Mouse (Mus musculus) thymus, adult 2 months (tissue): Measurements from ENCODE around the gene Adam8.

Experiments used
- CTCF ChIP-seq: fragments of 200-500 bp; IDR thresholded peaks from 2 replicates; pipeline ENCODE4 v1.5.1; 2012; ENCODE audit warnings: mild to moderate bottlenecking, control low read depth, low read length, moderate library complexity, borderline replicate concordance; ENCODE audit not compliant: control insufficient read depth, poor library complexity, insufficient read depth; ENCODE audit errors: extremely low read depth
- POLR2A ChIP-seq: fragments of 200-500 bp; IDR thresholded peaks from 2 replicates; pipeline ENCODE4 v1.6.1; 2012; ENCODE audit warnings: mild to moderate bottlenecking, low read length, control low read depth, moderate library complexity; ENCODE audit not compliant: control insufficient read depth, poor library complexity, insufficient read depth; ENCODE audit errors: extremely low read depth

GRCm38 (mm10) chr7:139943674-139944281 is 48.6 kb downstream of the Adam8 start, which contains the start of gene Utf1:
- TF ChIP-seq CTCF (no peak), POLR2A (no peak)
